Mouse (Mus musculus) erythroblast, embryonic 14.5 days (primary cell): ENCODE data around the gene Ccdc146.

ENCODE experiments used
- GATA1 ChIP-seq: IDR thresholded peaks from 2 replicates; pipeline ENCODE4 v1.6.1; 2012; ENCODE audit warnings: low read length, inconsistent platforms, mixed read lengths
- TAL1 ChIP-seq: IDR thresholded peaks from 3 replicates; pipeline ENCODE4 v1.6.1; 2012; ENCODE audit warnings: low read length, inconsistent platforms, mixed read lengths

DNA sequence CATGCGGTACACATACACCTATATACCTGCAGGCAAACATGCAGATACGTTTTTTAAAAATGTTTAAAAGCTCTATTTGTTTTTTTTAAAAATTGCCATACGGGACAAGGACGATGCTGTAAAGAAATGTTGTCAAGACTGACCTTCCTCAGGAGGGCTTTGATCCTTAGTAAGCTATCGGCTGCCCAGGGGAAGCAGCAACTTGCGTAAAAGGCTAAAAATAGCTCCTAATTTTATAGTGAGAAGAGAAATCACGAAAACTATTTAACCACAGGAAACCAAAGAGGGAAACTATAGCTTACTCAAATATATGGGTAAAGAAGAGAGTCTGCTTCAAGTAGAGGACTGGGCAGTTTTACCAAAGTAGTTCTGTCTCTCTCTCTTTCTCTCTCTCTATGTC, 163.7 kb downstream of the Ccdc146 start:
- no peak for TF ChIP-seq TAL1
- TF ChIP-seq GATA1 = no peak
